Mouse (Mus musculus) myocyte (in vitro differentiated cells): ENCODE data around the gene Nsmce4a. TPM values are rescaled to one million over a fixed set of nuclear protein-coding genes. Genes with fewer than 3 reads are reported as not detected.
"Not testable (repeated sequence)": the region's sequence is repeated elsewhere in the genome, so short reads cannot be mapped to it uniquely, and the experiment has no call there.

Experiments used
- H3K27me3 ChIP-seq: one replicate; pipeline ENCODE4 v1.6.1; 2011; ENCODE audit not compliant: control insufficient read depth, insufficient read depth, insufficient read length
- H3K36me3 ChIP-seq: one replicate; pipeline ENCODE4 v1.6.1; 2011; ENCODE audit not compliant: control insufficient read depth, insufficient read depth
- H3K4me2 ChIP-seq: one replicate; pipeline ENCODE4 v1.6.1; 2011; ENCODE audit warnings: low read depth, control low read depth
- H3K4me3 ChIP-seq: one replicate; pipeline ENCODE4 v1.5.1; 2011; ENCODE audit warnings: mild to moderate bottlenecking, control low read depth, moderate library complexity
- H3K79me2 ChIP-seq: one replicate; pipeline ENCODE4 v1.6.1; 2011; ENCODE audit not compliant: control insufficient read depth, insufficient read depth
- H3ac ChIP-seq: one replicate; pipeline ENCODE4 v1.6.1; 2011; ENCODE audit not compliant: control insufficient read depth, insufficient read length
- CEBPB ChIP-seq: IDR thresholded peaks from 2 replicates; pipeline ENCODE4 v1.6.1; 2011; ENCODE audit warnings: mild to moderate bottlenecking, moderate library complexity; ENCODE audit not compliant: poor library complexity, insufficient read depth, severe bottlenecking
- E2F4 ChIP-seq: IDR thresholded peaks from one replicate; pipeline ENCODE4 v1.6.1; 2011; ENCODE audit warnings: mild to moderate bottlenecking, control low read depth, moderate library complexity; ENCODE audit not compliant: insufficient read depth
- MAX ChIP-seq: IDR thresholded peaks from one replicate; pipeline ENCODE4 v1.6.1; 2011; ENCODE audit warnings: low read depth, mild to moderate bottlenecking, control low read depth
- MYOD1 ChIP-seq, 3 experiments: IDR thresholded peaks; one replicate each; pipeline ENCODE4 v1.6.1; 2011; ENCODE audit warnings: control low read depth in 2 of 3, low read depth in 2 of 3, mild to moderate bottlenecking in 2 of 3, moderate library complexity in 1 of 3; ENCODE audit not compliant: insufficient read length in 2 of 3, control insufficient read depth in 1 of 3
- MYOG ChIP-seq, 3 experiments: IDR thresholded peaks; one replicate each; pipeline ENCODE4 v1.6.1; 2011; ENCODE audit warnings: control low read depth in 2 of 3, low read depth in 2 of 3, mild to moderate bottlenecking in 2 of 3; ENCODE audit not compliant: insufficient read length in 2 of 3, control insufficient read depth in 1 of 3, insufficient read depth in 1 of 3
- POLR2A ChIP-seq: IDR thresholded peaks from one replicate; pipeline ENCODE4 v1.6.1; 2011; ENCODE audit warnings: low read depth, mild to moderate bottlenecking, control low read depth, moderate library complexity; ENCODE audit not compliant: insufficient read length
- POLR2AphosphoS2 ChIP-seq: IDR thresholded peaks from one replicate; pipeline ENCODE4 v1.6.1; 2011; ENCODE audit warnings: low read depth, control low read depth; ENCODE audit not compliant: insufficient read length
- REST ChIP-seq: IDR thresholded peaks from one replicate; pipeline ENCODE4 v1.6.1; 2011; ENCODE audit warnings: mild to moderate bottlenecking, control low read depth, moderate library complexity; ENCODE audit not compliant: insufficient read depth, insufficient read length
- SRF ChIP-seq: IDR thresholded peaks from one replicate; pipeline ENCODE4 v1.6.1; 2011; ENCODE audit warnings: low read depth; ENCODE audit not compliant: control insufficient read depth, insufficient read length
- TCF12 ChIP-seq: IDR thresholded peaks from one replicate; pipeline ENCODE4 v1.6.1; 2011; ENCODE audit warnings: mild to moderate bottlenecking, control low read depth; ENCODE audit not compliant: poor library complexity, insufficient read depth, severe bottlenecking
- TCF3 ChIP-seq: IDR thresholded peaks from one replicate; pipeline ENCODE4 v1.6.1; 2011; ENCODE audit warnings: low read depth, control low read depth; ENCODE audit not compliant: insufficient read length
- USF1 ChIP-seq: IDR thresholded peaks from one replicate; pipeline ENCODE4 v1.6.1; 2011; ENCODE audit warnings: low read depth, mild to moderate bottlenecking, control low read depth, moderate library complexity
- polyA plus RNA-seq: library from polyadenylated mRNA; unstranded; fragments of >200 nt; fragmentation: generic; extraction: Trizol; gene quantifications from one replicate; pipeline ENCODE4 v1.2.1, GENCODE M21; 2012; ENCODE audit warnings: missing spikeins

Nsmce4a gene
- polyA plus RNA-seq, 1 experiment, result 24.4 TPM

- Histone ChIP-seq H3K36me3 (no peaks in the 10 kb centered on the region), H3K4me2 (no peak overlapping the region), H3K4me3 (no peak overlapping the region), H3K27me3 (no peaks in the 10 kb centered on the region), H3K79me2 (no peaks in the 10 kb centered on the region), H3ac (no peak overlapping the region)
- TF ChIP-seq E2F4, result no peak
- no peak for TF ChIP-seq CEBPB
- no peak for TF ChIP-seq MYOG (IDR thresholded peaks at IDR 0.05; ENCODE audit: control insufficient read depth in 1 of 3, insufficient read depth in 1 of 3, insufficient read length in 2 of 3, low read depth in 2 of 3)
- no peak for TF ChIP-seq TCF12
- TF ChIP-seq POLR2AphosphoS2, result no peak
- no peak for TF ChIP-seq SRF
- TF ChIP-seq USF1, result no peak
- no peak for TF ChIP-seq TCF3
- TF ChIP-seq MAX, result no peak
- no peak for TF ChIP-seq POLR2A
- TF ChIP-seq REST, result no peak
- no peak for TF ChIP-seq MYOD1 (IDR thresholded peaks at IDR 0.05; ENCODE audit: control insufficient read depth in 1 of 3, insufficient read length in 2 of 3, low read depth in 2 of 3)
These were observed 29.9 kb upstream of the Nsmce4a start for GRCm38 (mm10) chr7:130602804-130603203.

- Histone ChIP-seq H3K79me2 (no peaks in the 10 kb centered on the region), H3ac (no peak overlapping the region), H3K4me3 (no peak overlapping the region), H3K27me3 (no peaks in the 10 kb centered on the region), H3K36me3 (no peaks in the 10 kb centered on the region), H3K4me2 (no peak overlapping the region)
- TF ChIP-seq E2F4, result no peak
- no peak for TF ChIP-seq MAX
- no peak for TF ChIP-seq USF1
- no peak for TF ChIP-seq CEBPB
- TF ChIP-seq MYOD1 (IDR thresholded peaks at IDR 0.05; ENCODE audit: control insufficient read depth in 1 of 3, insufficient read length in 2 of 3, low read depth in 2 of 3), result no peak
- TF ChIP-seq SRF, result no peak
- no peak for TF ChIP-seq MYOG (IDR thresholded peaks at IDR 0.05; ENCODE audit: control insufficient read depth in 1 of 3, insufficient read depth in 1 of 3, insufficient read length in 2 of 3, low read depth in 2 of 3)
- TF ChIP-seq POLR2A, result no peak
- no peak for TF ChIP-seq POLR2AphosphoS2
- TF ChIP-seq REST, result no peak
- no peak for TF ChIP-seq TCF3
- TF ChIP-seq TCF12, result no peak
These were observed 27.6 kb upstream of the Nsmce4a start for GRCm38 (mm10) chr7:130600546-130600945.

- Histone ChIP-seq H3K4me2 (no peak overlapping the region), H3K79me2 (no peaks in the 10 kb centered on the region), H3K4me3 (no peak overlapping the region), H3ac (no peak overlapping the region), H3K36me3 (no peaks in the 10 kb centered on the region), H3K27me3 (no peaks in the 10 kb centered on the region)
- TF ChIP-seq POLR2A, result no peak
These were observed 27.2 kb upstream of the Nsmce4a start for GRCm38 (mm10) chr7:130600074-130600473.

- H3K4me2 ChIP-seq, result peak overlapping the region; percentile 30
- no peaks in the 10 kb centered on the region for H3K27me3 ChIP-seq
- TF ChIP-seq CEBPB, result no peak
- TF ChIP-seq REST, result no peak
- TF ChIP-seq E2F4, result no peak
- no peak for TF ChIP-seq USF1
- no peak for TF ChIP-seq TCF3
- no peak for TF ChIP-seq MYOD1 (IDR thresholded peaks at IDR 0.05; ENCODE audit: control insufficient read depth in 1 of 3, insufficient read length in 2 of 3, low read depth in 2 of 3)
- TF ChIP-seq MYOG (IDR thresholded peaks at IDR 0.05; ENCODE audit: control insufficient read depth in 1 of 3, insufficient read depth in 1 of 3, insufficient read length in 2 of 3, low read depth in 2 of 3), result no peak
- TF ChIP-seq SRF, result no peak
- H3K36me3 ChIP-seq, result no peaks in the 10 kb centered on the region
- H3K79me2 ChIP-seq, result no peaks in the 10 kb centered on the region
- H3ac ChIP-seq, result no peak overlapping the region
- H3K4me3 ChIP-seq, result no peak overlapping the region
These were observed 24.6 kb upstream of the Nsmce4a start for GRCm38 (mm10) chr7:130597546-130597945.

GRCm38 (mm10) chr7:130596079-130596855, 23.3 kb upstream of the Nsmce4a start:
- not testable (repeated sequence) for H3K36me3 ChIP-seq, H3ac ChIP-seq, H3K27me3 ChIP-seq, H3K79me2 ChIP-seq, H3K4me3 ChIP-seq
- H3K4me2 ChIP-seq, result peak overlapping the region; percentile 60
- TF ChIP-seq TCF3 (peak; percentile 36), USF1 (peak; percentile 92), MYOG (IDR thresholded peaks at IDR 0.05; ENCODE audit: control insufficient read depth in 1 of 3, insufficient read depth in 1 of 3, insufficient read length in 2 of 3, low read depth in 2 of 3) (peak in 2 of 3 experiments; percentile 44 to 77), TCF12 (peak; percentile 64), MYOD1 (IDR thresholded peaks at IDR 0.05; ENCODE audit: control insufficient read depth in 1 of 3, insufficient read length in 2 of 3, low read depth in 2 of 3) (peak; percentile 88 to 97 (median 94))

- H3K79me2 ChIP-seq, H3ac ChIP-seq, H3K27me3 ChIP-seq, H3K4me2 ChIP-seq, H3K36me3 ChIP-seq, H3K4me3 ChIP-seq: not testable (repeated sequence)
These were observed 20.7 kb upstream of the Nsmce4a start for GRCm38 (mm10) chr7:130593375-130594239.

- H3K27me3 ChIP-seq, H3K4me3 ChIP-seq, H3K79me2 ChIP-seq, H3K36me3 ChIP-seq, H3K4me2 ChIP-seq, H3ac ChIP-seq: not testable (repeated sequence)
These were observed 20.1 kb upstream of the Nsmce4a start for GRCm38 (mm10) chr7:130592975-130593374.
